ENCODE assay signal across 22 mouse cellular contexts in genomic region chr12:117358891-117359290, GRCm38 (mm10).
"Had no signal": no experiment of that assay in that cellular context is flagged by ENCODE, and none has a peak within 500 bp of the region (broad histone marks: within the 10 kb centered on the region; RNA-seq: fewer than 3 reads in every experiment).

No protein-coding gene starts in this region.

- H3K9me3 ChIP-seq: heart, embryonic 12.5 days; hindbrain, embryonic 13.5 days; hindbrain, embryonic 15.5 days; kidney, embryonic 15.5 days; limb, embryonic 13.5 days; limb, embryonic 15.5 days; liver, embryonic 12.5 days had no signal

- H3K27ac ChIP-seq: heart, adult 2 months; hindbrain, embryonic 13.5 days; hindbrain, embryonic 15.5 days; hindbrain, postnatal 0 days; kidney, embryonic 15.5 days; kidney, postnatal 0 days; limb, embryonic 13.5 days; limb, embryonic 15.5 days; liver, embryonic 12.5 days had no signal

- H3K4me3 ChIP-seq: heart, adult 2 months; heart, embryonic 12.5 days; hindbrain, embryonic 13.5 days; hindbrain, embryonic 15.5 days; kidney, embryonic 15.5 days; limb, embryonic 13.5 days; limb, embryonic 15.5 days; liver, embryonic 12.5 days had no signal

- H3K4me1 ChIP-seq: heart, embryonic 12.5 days; hindbrain, embryonic 15.5 days; kidney, embryonic 15.5 days; limb, embryonic 15.5 days; liver, embryonic 12.5 days had no signal

- H3K27me3 ChIP-seq: heart, embryonic 12.5 days; hindbrain, embryonic 13.5 days; hindbrain, embryonic 15.5 days; kidney, embryonic 15.5 days; limb, embryonic 13.5 days; limb, embryonic 15.5 days; liver, embryonic 12.5 days had no signal

- H3K36me3 ChIP-seq: heart, embryonic 12.5 days; hindbrain, embryonic 13.5 days; hindbrain, embryonic 15.5 days; kidney, embryonic 15.5 days; limb, embryonic 13.5 days; limb, embryonic 15.5 days; liver, embryonic 12.5 days had no signal

- ATAC-seq: hindbrain, postnatal 0 days; intestine, embryonic 16.5 days; liver, embryonic 12.5 days had no signal

- H3K4me2 ChIP-seq: heart, embryonic 12.5 days; hindbrain, embryonic 13.5 days; hindbrain, embryonic 15.5 days; kidney, embryonic 15.5 days; limb, embryonic 13.5 days; limb, embryonic 15.5 days; liver, embryonic 12.5 days had no signal

- DNase-seq: gastrocnemius, postnatal 14 days; gastrocnemius, postnatal 36 days; heart, adult 2 months; heart, postnatal 10 days; kidney, adult 11 months; kidney, adult 2 months; kidney, adult 9 months; kidney, postnatal 14 days; kidney, postnatal 36 days; layer of hippocampus, adult 9-11 months; layer of hippocampus, postnatal 36 days; left cerebral cortex, postnatal 4 days had no signal

- H3K9ac ChIP-seq: heart, embryonic 12.5 days; hindbrain, embryonic 13.5 days; hindbrain, embryonic 15.5 days; kidney, embryonic 15.5 days; limb, embryonic 13.5 days; limb, embryonic 15.5 days; liver, embryonic 12.5 days had no signal
